Mouse (Mus musculus): Measurements from ENCODE around the gene Paqr9.

Paqr9 gene

GRCm38 (mm10) chr9:95546679-95547078, 12.8 kb upstream of the Paqr9 start:
- DNase-seq: no peak

GRCm38 (mm10) chr9:95549626-95550411, 9.6 kb upstream of the Paqr9 start:
- no peak for DNase-seq

- DNase-seq: no peak
Observed at GRCm38 (mm10) chr9:95550856-95551774, 8.3 kb upstream of the Paqr9 start.

- DNase-seq: no peak
Observed at GRCm38 (mm10) chr9:95552175-95552705, 7.2 kb upstream of the Paqr9 start.

- no peak for DNase-seq
Observed at GRCm38 (mm10) chr9:95554231-95555221, 4.9 kb upstream of the Paqr9 start.

GRCm38 (mm10) chr9:95555233-95555740, 4.2 kb upstream of the Paqr9 start:
- DNase-seq: no peak

GRCm38 (mm10) chr9:95556067-95556512, 3.4 kb upstream of the Paqr9 start:
- DNase-seq: no peak

- DNase-seq: no peak
Observed at GRCm38 (mm10) chr9:95557722-95558121, 1.7 kb upstream of the Paqr9 start.

- no peak for DNase-seq
Observed at GRCm38 (mm10) chr9:95558726-95559058, 765 bp upstream of the Paqr9 start.

GRCm38 (mm10) chr9:95559936-95560735, 679 bp downstream of the Paqr9 start:
- DNase-seq: no peak

GRCm38 (mm10) chr9:95564047-95564446, 4.6 kb downstream of the Paqr9 start:
- DNase-seq: no peak

- DNase-seq: no peak
Observed at GRCm38 (mm10) chr9:95566394-95566793, 6.9 kb downstream of the Paqr9 start.

- no peak for DNase-seq
Observed at GRCm38 (mm10) chr9:95566931-95567330, 7.5 kb downstream of the Paqr9 start.

GRCm38 (mm10) chr9:95569249-95569648, 9.8 kb downstream of the Paqr9 start:
- no peak for DNase-seq

- DNase-seq: no peak
Observed at GRCm38 (mm10) chr9:95569966-95570365, 10.5 kb downstream of the Paqr9 start.

- DNase-seq: no peak
Observed at GRCm38 (mm10) chr9:95570604-95571003, 11.1 kb downstream of the Paqr9 start.

- no peak for DNase-seq
Observed at GRCm38 (mm10) chr9:95571494-95571893, 12.0 kb downstream of the Paqr9 start.

- no peak for DNase-seq
Observed at GRCm38 (mm10) chr9:95572558-95572957, 13.1 kb downstream of the Paqr9 start.

- no peak for DNase-seq
Observed at GRCm38 (mm10) chr9:95574116-95574515, 14.7 kb downstream of the Paqr9 start.

GRCm38 (mm10) chr9:95577502-95577901, 18.0 kb downstream of the Paqr9 start:
- DNase-seq: no peak

- DNase-seq: no peak
Observed at GRCm38 (mm10) chr9:95578366-95578895, 19.0 kb downstream of the Paqr9 start.
